Mouse (Mus musculus): ENCODE measurements at regions not wholly inside any gene's neighbourhood (a gene's known extent, or its start where the extent isn't known, plus 50 kb on each side); places are given as distances from the start of the nearest gene placed in this dataset.
A peak's percentile ranks its signal among the peaks of the same experiment; 100 is the strongest.

GRCm38 (mm10) chr5:12927247-12927646 lies 198.0 kb upstream of the Sema3a start:
- no peak for TF ChIP-seq EP300 (IDR thresholded peaks at IDR 0.05; ENCODE audit: insufficient read depth, low read depth, low read length)
- TF ChIP-seq POLR2A (IDR thresholded peaks at IDR 0.05; ENCODE audit: insufficient read depth, low read depth, low read length), result no peak
- intact Hi-C loops (cut with DNase I), result no loop called here
- no peak overlapping the region for H3K9ac ChIP-seq (ENCODE audit: low read depth, low read length)
- WGBS, result 81% methylated on average over 3 of the region's 3 CpGs
- no peak for DNase-seq
- H3K79me2 ChIP-seq (replicated peaks; ENCODE audit: control insufficient read depth, insufficient read depth, low read length), result no peaks in the 10 kb centered on the region
- no peak overlapping the region for H3K27ac ChIP-seq
- no peaks in the 10 kb centered on the region for H3K4me1 ChIP-seq (ENCODE audit: control insufficient read depth, insufficient read depth, low read length)
- H3K36me3 ChIP-seq (ENCODE audit: control insufficient read depth, insufficient read depth, low read length), result no peaks in the 10 kb centered on the region
- H3K4me3 ChIP-seq, result no peak overlapping the region
- no peaks in the 10 kb centered on the region for H3K27me3 ChIP-seq (ENCODE audit: control insufficient read depth, insufficient read depth, low read length)

GRCm38 (mm10) chr5:12937052-12937451 lies 188.2 kb upstream of the Sema3a start:
- Histone ChIP-seq H3K36me3 (ENCODE audit: control insufficient read depth, insufficient read depth, low read length) (no peaks in the 10 kb centered on the region), H3K27ac (no peak overlapping the region), H3K9ac (ENCODE audit: low read depth, low read length) (no peak overlapping the region), H3K79me2 (replicated peaks; ENCODE audit: control insufficient read depth, insufficient read depth, low read length) (no peaks in the 10 kb centered on the region), H3K27me3 (ENCODE audit: control insufficient read depth, insufficient read depth, low read length) (no peaks in the 10 kb centered on the region), H3K4me1 (ENCODE audit: control insufficient read depth, insufficient read depth, low read length) (no peaks in the 10 kb centered on the region), H3K4me3 (no peak overlapping the region)
- no peak for DNase-seq
- 47% methylated on average over 5 of the region's 5 CpGs for WGBS
- intact Hi-C loops (cut with DNase I), result no loop called here
- TF ChIP-seq EP300 (IDR thresholded peaks at IDR 0.05; ENCODE audit: insufficient read depth, low read depth, low read length) (no peak), POLR2A (IDR thresholded peaks at IDR 0.05; ENCODE audit: insufficient read depth, low read depth, low read length) (no peak), CTCF (IDR thresholded peaks at IDR 0.05) (no peak)

DNA sequence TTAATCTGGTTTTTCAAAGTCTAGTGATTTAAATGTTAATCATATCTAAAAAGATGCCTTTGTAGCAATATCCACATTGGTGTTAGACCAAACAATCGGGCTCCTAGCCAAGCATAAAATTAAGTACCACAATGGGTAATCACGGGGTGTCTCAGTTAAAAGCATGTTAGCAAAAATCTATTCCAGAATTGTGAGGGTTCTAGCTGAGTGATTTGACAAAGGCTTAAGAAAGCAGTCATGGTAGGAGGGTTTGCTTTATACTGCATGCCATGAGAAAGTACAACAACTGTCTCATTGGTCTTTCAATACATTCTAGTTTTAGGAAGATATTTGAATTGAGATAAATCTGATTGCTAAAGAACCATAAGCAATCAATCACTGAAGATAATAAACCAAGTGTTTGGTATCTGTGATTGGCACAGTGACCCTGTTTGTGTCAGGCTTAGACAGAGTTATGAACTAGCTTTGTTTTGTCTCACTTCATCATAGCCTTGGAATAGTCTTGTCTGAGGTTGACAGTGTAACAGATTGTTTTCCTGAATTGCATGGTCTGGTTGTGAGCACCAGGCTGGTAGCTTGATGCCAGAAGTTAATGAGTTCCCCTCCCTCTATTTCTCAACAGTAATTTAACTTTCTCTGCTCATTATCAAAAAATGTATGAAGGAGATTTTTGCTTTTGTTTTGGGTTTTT lies 186.9 kb upstream of the Sema3a start:
- H3K4me3 ChIP-seq, result no peak overlapping the region
- intact Hi-C loops (cut with DNase I), result no loop called here
- H3K36me3 ChIP-seq (ENCODE audit: control insufficient read depth, insufficient read depth, low read length), result no peaks in the 10 kb centered on the region
- DNase-seq, result no peak
- 84% methylated on average over 2 of the region's 2 CpGs for WGBS
- H3K27me3 ChIP-seq (ENCODE audit: control insufficient read depth, insufficient read depth, low read length), result no peaks in the 10 kb centered on the region
- no peak overlapping the region for H3K9ac ChIP-seq (ENCODE audit: low read depth, low read length)
- H3K4me1 ChIP-seq (ENCODE audit: control insufficient read depth, insufficient read depth, low read length), result no peaks in the 10 kb centered on the region
- TF ChIP-seq CTCF (IDR thresholded peaks at IDR 0.05), result no peak
- no peak for TF ChIP-seq EP300 (IDR thresholded peaks at IDR 0.05; ENCODE audit: insufficient read depth, low read depth, low read length)
- TF ChIP-seq POLR2A (IDR thresholded peaks at IDR 0.05; ENCODE audit: insufficient read depth, low read depth, low read length), result no peak
- H3K79me2 ChIP-seq (replicated peaks; ENCODE audit: control insufficient read depth, insufficient read depth, low read length), result no peaks in the 10 kb centered on the region
- no peak overlapping the region for H3K27ac ChIP-seq

DNA sequence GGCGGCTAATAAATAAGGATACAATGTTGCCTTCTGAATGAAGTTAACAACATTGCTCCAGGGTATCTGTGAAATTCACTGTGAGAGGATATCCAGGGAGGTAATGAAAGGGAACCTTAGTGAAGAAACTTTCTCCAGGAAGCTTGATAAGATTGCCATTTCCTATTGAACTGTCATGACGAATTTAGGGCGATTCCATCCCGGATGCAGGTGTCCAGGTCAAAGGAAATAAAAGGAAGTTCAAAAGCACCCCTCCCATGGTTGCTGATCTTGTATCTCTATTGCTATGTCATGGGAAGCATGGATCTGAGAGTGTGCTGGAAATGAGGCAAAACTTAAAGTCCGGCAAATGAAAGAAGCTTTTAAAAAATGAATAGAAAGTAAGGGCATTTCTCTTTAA lies 180.7 kb upstream of the Sema3a start:
- 42% methylated on average over 5 of the region's 5 CpGs for WGBS
- Histone ChIP-seq H3K27ac (no peak overlapping the region), H3K4me1 (ENCODE audit: control insufficient read depth, insufficient read depth, low read length) (no peaks in the 10 kb centered on the region; the same call in 1 of the 2 replicates), H3K36me3 (ENCODE audit: control insufficient read depth, insufficient read depth, low read length) (no peaks in the 10 kb centered on the region), H3K4me3 (no peak overlapping the region), H3K79me2 (replicated peaks; ENCODE audit: control insufficient read depth, insufficient read depth, low read length) (no peaks in the 10 kb centered on the region), H3K27me3 (ENCODE audit: control insufficient read depth, insufficient read depth, low read length) (no peaks in the 10 kb centered on the region), H3K9ac (ENCODE audit: low read depth, low read length) (no peak overlapping the region)
- intact Hi-C loops (cut with DNase I), result no loop called here
- TF ChIP-seq POLR2A (IDR thresholded peaks at IDR 0.05; ENCODE audit: insufficient read depth, low read depth, low read length) (no peak), CTCF (IDR thresholded peaks at IDR 0.05) (no peak), EP300 (IDR thresholded peaks at IDR 0.05; ENCODE audit: insufficient read depth, low read depth, low read length) (no peak)
- peak in 1 of 2 experiments; percentile 12 for DNase-seq

- no peak overlapping the region for H3K4me3 ChIP-seq
- 54% methylated on average over 2 of the region's 2 CpGs for WGBS
- H3K4me1 ChIP-seq (ENCODE audit: control insufficient read depth, insufficient read depth, low read length), result no peaks in the 10 kb centered on the region; the same call in 1 of the 2 replicates
- DNase-seq, result no peak
- TF ChIP-seq POLR2A (IDR thresholded peaks at IDR 0.05; ENCODE audit: insufficient read depth, low read depth, low read length), result no peak
- no peak for TF ChIP-seq EP300 (IDR thresholded peaks at IDR 0.05; ENCODE audit: insufficient read depth, low read depth, low read length)
- TF ChIP-seq CTCF (IDR thresholded peaks at IDR 0.05), result no peak
- intact Hi-C loops (cut with DNase I), result no loop called here
- H3K27me3 ChIP-seq (ENCODE audit: control insufficient read depth, insufficient read depth, low read length), result no peaks in the 10 kb centered on the region
- H3K9ac ChIP-seq (ENCODE audit: low read depth, low read length), result no peak overlapping the region
- H3K27ac ChIP-seq, result no peak overlapping the region
- H3K36me3 ChIP-seq (ENCODE audit: control insufficient read depth, insufficient read depth, low read length), result no peaks in the 10 kb centered on the region
- no peaks in the 10 kb centered on the region for H3K79me2 ChIP-seq (replicated peaks; ENCODE audit: control insufficient read depth, insufficient read depth, low read length)
Observed at GRCm38 (mm10) chr5:12948472-12948871, 176.7 kb upstream of the Sema3a start.

GRCm38 (mm10) chr5:12970987-12971386 lies 154.2 kb upstream of the Sema3a start:
- intact Hi-C loops (cut with DNase I), result no loop called here
- H3K9ac ChIP-seq (ENCODE audit: low read depth, low read length), result no peak overlapping the region
- TF ChIP-seq POLR2A (IDR thresholded peaks at IDR 0.05; ENCODE audit: insufficient read depth, low read depth, low read length), result no peak
- TF ChIP-seq CTCF (IDR thresholded peaks at IDR 0.05), result no peak
- TF ChIP-seq EP300 (IDR thresholded peaks at IDR 0.05; ENCODE audit: insufficient read depth, low read depth, low read length), result no peak
- H3K36me3 ChIP-seq (ENCODE audit: control insufficient read depth, insufficient read depth, low read length), result no peaks in the 10 kb centered on the region
- no peaks in the 10 kb centered on the region for H3K27me3 ChIP-seq (ENCODE audit: control insufficient read depth, insufficient read depth, low read length)
- no peak overlapping the region for H3K27ac ChIP-seq
- WGBS, result 53% methylated on average over 5 of the region's 5 CpGs
- DNase-seq, result no peak
- no peak overlapping the region for H3K4me3 ChIP-seq
- no peaks in the 10 kb centered on the region for H3K4me1 ChIP-seq (ENCODE audit: control insufficient read depth, insufficient read depth, low read length)
- H3K79me2 ChIP-seq (replicated peaks; ENCODE audit: control insufficient read depth, insufficient read depth, low read length), result no peaks in the 10 kb centered on the region

Measured in heart, adult 2 months (tissue).